Mouse (Mus musculus): ENCODE data around the gene Snx32. TPM values are rescaled to one million over a fixed set of nuclear protein-coding genes. Genes with fewer than 3 reads are reported as not detected.

Gene Snx32
- total RNA-seq, 2 experiments from 2014 or later = 70.5 to 74.2 TPM

- DNase-seq (ENCODE audit: low spot score in 2 of 2) = no peak
Observed at GRCm38 (mm10) chr19:5483386-5484359, 26.7 kb downstream of the Snx32 start.

GRCm38 (mm10) chr19:5481398-5481797 is 28.9 kb downstream of the Snx32 start:
- no peak for DNase-seq (ENCODE audit: low spot score in 2 of 2)

GRCm38 (mm10) chr19:5480016-5480415 is 30.3 kb downstream of the Snx32 start:
- DNase-seq (ENCODE audit: low spot score in 2 of 2) = no peak

- no peak for DNase-seq (ENCODE audit: low spot score in 2 of 2)
Observed at GRCm38 (mm10) chr19:5477668-5478300, 32.6 kb downstream of the Snx32 start.

- no peak for DNase-seq (ENCODE audit: low spot score in 2 of 2)
Observed at GRCm38 (mm10) chr19:5477004-5477667, 33.2 kb downstream of the Snx32 start.

- DNase-seq (ENCODE audit: low spot score in 2 of 2) = no peak
Observed at GRCm38 (mm10) chr19:5475069-5475714, 35.1 kb downstream of the Snx32 start.

GRCm38 (mm10) chr19:5474281-5475068 is 35.9 kb downstream of the Snx32 start:
- no peak for DNase-seq (ENCODE audit: low spot score in 2 of 2)

- peak; percentile 47 to 58 for DNase-seq (ENCODE audit: low spot score in 2 of 2)
Observed at GRCm38 (mm10) chr19:5473720-5474119, 36.6 kb downstream of the Snx32 start, which contains the start of gene Efemp2. TSS of gene Efemp2 (plus strand) at chr19:5473954.

GRCm38 (mm10) chr19:5472857-5473256 is 37.5 kb downstream of the Snx32 start:
- DNase-seq (ENCODE audit: low spot score in 2 of 2) = no peak

- DNase-seq (ENCODE audit: low spot score in 2 of 2) = no peak
Observed at GRCm38 (mm10) chr19:5471846-5472245, 38.5 kb downstream of the Snx32 start.

- no peak for DNase-seq (ENCODE audit: low spot score in 2 of 2)
Observed at GRCm38 (mm10) chr19:5468374-5468773, 42.0 kb downstream of the Snx32 start, which contains the start of gene Ctsw. TSS of gene Ctsw (minus strand) at chr19:5468507.

- DNase-seq (ENCODE audit: low spot score in 2 of 2) = no peak
Observed at GRCm38 (mm10) chr19:5466916-5467500, 43.3 kb downstream of the Snx32 start.

GRCm38 (mm10) chr19:5465037-5465436 is 45.3 kb downstream of the Snx32 start:
- no peak for DNase-seq (ENCODE audit: low spot score in 2 of 2)

GRCm38 (mm10) chr19:5463791-5464562 is 46.4 kb downstream of the Snx32 start:
- DNase-seq (ENCODE audit: low spot score in 2 of 2) = peak; percentile 61 to 68

- DNase-seq (ENCODE audit: low spot score in 2 of 2) = no peak
Observed at GRCm38 (mm10) chr19:5463212-5463611, 47.1 kb downstream of the Snx32 start.

- no peak for DNase-seq (ENCODE audit: low spot score in 2 of 2)
Observed at GRCm38 (mm10) chr19:5461411-5461810, 48.9 kb downstream of the Snx32 start.

GRCm38 (mm10) chr19:5460465-5460911 is 49.9 kb downstream of the Snx32 start, which contains the start of gene Fibp:
TSS of gene Fibp (plus strand) at chr19:5460615.
- peak; percentile 87 to 91 for DNase-seq (ENCODE audit: low spot score in 2 of 2)

- DNase-seq (ENCODE audit: low spot score in 2 of 2) = no peak
Observed at GRCm38 (mm10) chr19:5459896-5460295, 50.4 kb downstream of the Snx32 start.

GRCm38 (mm10) chr19:5459019-5459418 is 51.3 kb downstream of the Snx32 start:
- DNase-seq (ENCODE audit: low spot score in 2 of 2) = peak in 1 of 2 experiments; percentile 62
